Mouse (Mus musculus): Measurements from ENCODE around the gene Zscan21. TPM values are rescaled to one million over a fixed set of nuclear protein-coding genes. Genes with fewer than 3 reads are reported as not detected.

The Zscan21 gene
- polyA plus RNA-seq, 1 experiment from 2014 or later = 110 TPM

DNA sequence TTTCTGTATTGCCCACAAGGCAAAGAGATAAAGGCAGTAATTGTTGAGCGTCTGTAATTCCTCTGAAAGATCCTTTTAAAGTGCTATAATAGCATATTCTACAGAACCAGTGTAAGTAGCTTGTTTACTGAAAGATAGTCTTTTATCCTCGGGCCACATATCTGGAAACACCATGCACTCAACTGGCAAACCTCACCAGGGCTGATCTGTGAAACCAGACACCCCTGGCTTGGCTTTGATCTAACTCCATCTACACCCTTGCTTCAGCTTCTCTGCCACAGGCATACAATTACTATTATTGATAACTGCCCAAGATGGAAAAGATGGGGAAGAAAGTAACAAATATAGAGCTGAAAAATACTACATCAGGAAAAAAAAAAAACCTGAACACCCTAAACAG is 32.2 kb upstream of the Zscan21 start:
- Histone ChIP-seq H3K9me3 (ENCODE audit: control insufficient read depth, low read length) (no peaks in the 10 kb centered on the region), H3K27ac (ENCODE audit: low read depth, low read length) (no peak overlapping the region), H3K4me2 (replicated peaks; ENCODE audit: low read depth, low read length) (peak overlapping the region; percentile 8; the same call in 1 of the 2 replicates), H3K4me1 (replicated peaks; ENCODE audit: control insufficient read depth, insufficient read depth, low read length) (no peaks in the 10 kb centered on the region), H3K36me3 (ENCODE audit: control insufficient read depth, insufficient read depth, low read length) (no peaks in the 10 kb centered on the region), H3K9ac (ENCODE audit: low read depth, low read length) (0 out of 2 replicates have a peak overlapping the region, but pooled peaks have one; percentile 1), H3K27me3 (ENCODE audit: control insufficient read depth, insufficient read depth, low read length) (no peaks in the 10 kb centered on the region), H3K4me3 (ENCODE audit: low read depth, low read length) (no peak overlapping the region)
- WGBS = 73% methylated on average over 2 of the region's 2 CpGs
- DNase-seq (ENCODE audit: low spot score) (peak; percentile 21), ATAC-seq (ENCODE audit: low FRiP score) (peak; percentile 44)

DNA sequence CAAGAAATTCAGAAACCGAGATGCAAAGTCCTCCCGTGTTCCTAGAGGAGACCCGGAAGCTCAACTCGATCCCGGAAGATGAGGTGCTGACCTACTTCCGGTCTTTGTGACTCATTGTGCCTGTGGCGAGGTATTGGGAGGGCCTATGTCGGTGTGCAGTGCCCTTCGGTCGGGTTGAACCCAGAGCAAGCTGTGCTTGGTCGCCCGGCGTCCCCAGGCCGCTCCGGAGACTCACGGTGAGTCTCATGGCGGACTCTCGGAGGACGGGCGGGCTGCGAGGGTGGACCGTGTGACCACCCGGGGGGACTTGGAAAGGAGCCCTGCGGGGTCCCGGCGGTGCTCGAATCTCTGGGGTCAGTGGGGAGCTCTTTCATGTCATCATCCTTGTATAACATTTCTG is 31.7 kb upstream of the Zscan21 start, which contains the start of gene Zkscan1:
Gene Zkscan1, plus strand, starts transcription at position 89 of the 400 bp plus-strand sequence.
- ATAC-seq (ENCODE audit: low FRiP score) = peak; percentile 93
- no peaks in the 10 kb centered on the region for H3K4me1 ChIP-seq (replicated peaks; ENCODE audit: control insufficient read depth, insufficient read depth, low read length)
- H3K4me3 ChIP-seq (ENCODE audit: low read depth, low read length) = peak within 1 kb of the TSS; percentile 80
- H3K9me3 ChIP-seq (ENCODE audit: control insufficient read depth, low read length) = no peaks in the 10 kb centered on the region
- H3K27ac ChIP-seq (ENCODE audit: low read depth, low read length) = peak within 1 kb of the TSS; percentile 70; the same call in 1 of the 2 replicates
- no peaks in the 10 kb centered on the region for H3K27me3 ChIP-seq (ENCODE audit: control insufficient read depth, insufficient read depth, low read length)
- H3K4me2 ChIP-seq (replicated peaks; ENCODE audit: low read depth, low read length) = peak within 1 kb of the TSS; percentile 58
- under 1% methylated on average over 27 of the region's 27 CpGs for whole genome bisulfite sequencing
- DNase-seq (ENCODE audit: low spot score) = peak; percentile 92
- no peaks in the 10 kb centered on the region for H3K36me3 ChIP-seq (ENCODE audit: control insufficient read depth, insufficient read depth, low read length)
- H3K9ac ChIP-seq (ENCODE audit: low read depth, low read length) = peak within 1 kb of the TSS; percentile 94

DNA sequence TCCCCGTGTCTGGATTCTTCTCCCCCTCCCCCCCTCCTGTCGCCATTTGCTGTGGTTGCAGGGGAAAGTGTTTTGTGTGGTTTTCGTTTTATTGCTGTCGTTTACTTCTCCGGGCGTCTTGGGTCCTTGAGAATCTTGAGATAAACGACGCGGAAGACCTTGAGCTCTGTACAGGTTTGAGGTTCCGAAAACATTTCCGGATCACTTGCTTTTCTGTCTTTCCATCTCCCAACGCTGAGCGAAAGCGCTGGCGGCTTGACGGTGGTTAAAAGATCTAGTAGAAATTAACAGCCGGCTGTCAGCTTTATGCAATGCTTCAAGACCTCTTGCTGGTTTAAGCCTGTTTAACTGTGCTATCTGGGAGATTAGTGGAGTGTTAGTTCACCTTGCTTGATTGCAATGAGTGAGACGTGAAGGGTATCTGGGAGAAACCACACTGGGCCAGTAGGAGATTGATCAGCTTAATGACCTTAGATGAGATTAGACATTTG is 31.2 kb upstream of the Zscan21 start:
- under 1% methylated on average over 18 of the region's 18 CpGs for WGBS
- no peaks in the 10 kb centered on the region for H3K4me1 ChIP-seq (replicated peaks; ENCODE audit: control insufficient read depth, insufficient read depth, low read length)
- no peaks in the 10 kb centered on the region for H3K9me3 ChIP-seq (ENCODE audit: control insufficient read depth, low read length)
- H3K27ac ChIP-seq (ENCODE audit: low read depth, low read length) = peak overlapping the region; percentile 70; the same call in 1 of the 2 replicates
- peak overlapping the region; percentile 94 for H3K9ac ChIP-seq (ENCODE audit: low read depth, low read length)
- peak overlapping the region; percentile 80 for H3K4me3 ChIP-seq (ENCODE audit: low read depth, low read length)
- DNase-seq (ENCODE audit: low spot score) (peak; percentile 56), ATAC-seq (ENCODE audit: low FRiP score) (0 out of 2 replicates have a peak, but pooled peaks have one; percentile 28)
- no peaks in the 10 kb centered on the region for H3K27me3 ChIP-seq (ENCODE audit: control insufficient read depth, insufficient read depth, low read length)
- no peaks in the 10 kb centered on the region for H3K36me3 ChIP-seq (ENCODE audit: control insufficient read depth, insufficient read depth, low read length)
- H3K4me2 ChIP-seq (replicated peaks; ENCODE audit: low read depth, low read length) = peak overlapping the region; percentile 58

DNA sequence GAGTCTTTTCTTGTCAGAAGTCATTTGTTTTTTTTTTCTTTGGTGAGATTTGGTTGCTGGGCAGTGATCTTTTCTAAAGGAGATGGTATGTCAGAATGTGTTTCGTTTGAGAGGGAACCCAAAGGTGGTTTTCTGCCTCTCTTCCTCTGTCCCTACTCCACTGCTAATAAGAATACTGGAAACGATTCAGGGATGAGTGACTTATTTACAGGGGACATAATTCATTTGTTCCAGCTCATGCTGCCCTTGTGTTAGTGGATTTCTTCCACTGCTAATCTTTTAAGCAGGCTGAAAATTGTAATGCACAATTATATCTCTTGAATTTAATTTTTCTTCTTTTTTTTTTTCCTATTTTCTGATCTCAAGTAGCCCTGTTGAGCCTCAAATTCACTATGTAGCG is 29.9 kb upstream of the Zscan21 start:
- H3K27ac ChIP-seq (ENCODE audit: low read depth, low read length) = no peak overlapping the region
- peak overlapping the region; percentile 58; the same call in 1 of the 2 replicates for H3K4me2 ChIP-seq (replicated peaks; ENCODE audit: low read depth, low read length)
- no peaks in the 10 kb centered on the region for H3K36me3 ChIP-seq (ENCODE audit: control insufficient read depth, insufficient read depth, low read length)
- no peaks in the 10 kb centered on the region for H3K4me1 ChIP-seq (replicated peaks; ENCODE audit: control insufficient read depth, insufficient read depth, low read length)
- no peaks in the 10 kb centered on the region for H3K27me3 ChIP-seq (ENCODE audit: control insufficient read depth, insufficient read depth, low read length)
- DNase-seq (ENCODE audit: low spot score) = no peak
- no peak for ATAC-seq (ENCODE audit: low FRiP score)
- no peak overlapping the region; the same call in 1 of the 2 replicates for H3K4me3 ChIP-seq (ENCODE audit: low read depth, low read length)
- no peaks in the 10 kb centered on the region for H3K9me3 ChIP-seq (ENCODE audit: control insufficient read depth, low read length)
- H3K9ac ChIP-seq (ENCODE audit: low read depth, low read length) = no peak overlapping the region
- WGBS = 88% methylated on average over 3 of the region's 3 CpGs

DNA sequence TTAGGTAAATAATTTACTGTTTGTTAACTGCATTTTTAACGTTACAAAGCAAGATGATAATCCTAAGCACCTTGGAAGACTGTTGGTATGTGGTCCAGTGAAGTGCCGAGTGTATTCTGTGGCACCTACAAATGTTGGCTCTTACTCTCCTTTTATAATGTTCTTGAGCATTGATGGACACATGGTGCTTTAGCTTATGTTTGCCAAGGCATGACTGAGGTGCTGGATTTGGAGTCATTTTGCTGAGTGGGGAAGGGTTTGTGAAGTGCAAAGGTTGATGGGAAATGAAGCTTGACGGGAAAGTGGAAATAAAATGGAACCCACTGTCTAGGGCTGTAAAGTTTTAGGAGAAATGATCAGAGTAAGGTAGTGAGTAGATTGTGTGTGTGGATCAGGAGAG is 28.3 kb upstream of the Zscan21 start:
- WGBS = 95% methylated on average over 3 of the region's 3 CpGs
- no peak overlapping the region for H3K4me3 ChIP-seq (ENCODE audit: low read depth, low read length)
- no peaks in the 10 kb centered on the region for H3K4me1 ChIP-seq (replicated peaks; ENCODE audit: control insufficient read depth, insufficient read depth, low read length)
- no peak overlapping the region for H3K27ac ChIP-seq (ENCODE audit: low read depth, low read length)
- DNase-seq (ENCODE audit: low spot score) (no peak), ATAC-seq (ENCODE audit: low FRiP score) (no peak)
- no peak overlapping the region for H3K4me2 ChIP-seq (replicated peaks; ENCODE audit: low read depth, low read length)
- H3K9me3 ChIP-seq (ENCODE audit: control insufficient read depth, low read length) = no peaks in the 10 kb centered on the region
- no peak overlapping the region for H3K9ac ChIP-seq (ENCODE audit: low read depth, low read length)
- no peaks in the 10 kb centered on the region for H3K27me3 ChIP-seq (ENCODE audit: control insufficient read depth, insufficient read depth, low read length)
- H3K36me3 ChIP-seq (ENCODE audit: control insufficient read depth, insufficient read depth, low read length) = no peaks in the 10 kb centered on the region

DNA sequence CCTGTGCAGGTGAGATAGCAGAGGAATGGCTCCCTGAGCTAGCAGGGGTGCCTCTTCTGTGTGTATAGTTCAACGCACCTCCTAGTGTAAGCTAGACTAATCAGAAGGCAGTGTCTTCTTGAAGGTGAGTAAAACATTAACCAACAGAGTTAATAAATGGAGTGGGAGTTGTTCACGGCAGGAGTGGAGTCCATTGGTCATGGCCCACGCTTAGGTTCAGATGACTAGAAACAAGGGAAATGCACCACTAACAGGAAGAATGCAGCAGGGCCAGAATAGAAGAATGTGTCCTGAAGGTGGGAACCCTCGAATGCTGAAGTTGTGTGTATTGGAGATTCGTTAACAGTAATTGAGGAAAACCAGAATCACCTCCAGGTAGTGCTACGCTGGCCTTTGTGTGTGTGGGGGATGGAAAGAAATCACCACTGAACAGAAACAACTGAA is 27.6 kb upstream of the Zscan21 start:
- H3K9ac ChIP-seq (ENCODE audit: low read depth, low read length) = no peak overlapping the region
- no peak overlapping the region for H3K4me3 ChIP-seq (ENCODE audit: low read depth, low read length)
- ATAC-seq (ENCODE audit: low FRiP score) (no peak), DNase-seq (ENCODE audit: low spot score) (no peak)
- no peaks in the 10 kb centered on the region for H3K4me1 ChIP-seq (replicated peaks; ENCODE audit: control insufficient read depth, insufficient read depth, low read length)
- no peaks in the 10 kb centered on the region for H3K27me3 ChIP-seq (ENCODE audit: control insufficient read depth, insufficient read depth, low read length)
- no peaks in the 10 kb centered on the region for H3K9me3 ChIP-seq (ENCODE audit: control insufficient read depth, low read length)
- H3K27ac ChIP-seq (ENCODE audit: low read depth, low read length) = no peak overlapping the region
- H3K36me3 ChIP-seq (ENCODE audit: control insufficient read depth, insufficient read depth, low read length) = no peaks in the 10 kb centered on the region
- H3K4me2 ChIP-seq (replicated peaks; ENCODE audit: low read depth, low read length) = no peak overlapping the region
- 88% methylated on average over 6 of the region's 6 CpGs for WGBS

DNA sequence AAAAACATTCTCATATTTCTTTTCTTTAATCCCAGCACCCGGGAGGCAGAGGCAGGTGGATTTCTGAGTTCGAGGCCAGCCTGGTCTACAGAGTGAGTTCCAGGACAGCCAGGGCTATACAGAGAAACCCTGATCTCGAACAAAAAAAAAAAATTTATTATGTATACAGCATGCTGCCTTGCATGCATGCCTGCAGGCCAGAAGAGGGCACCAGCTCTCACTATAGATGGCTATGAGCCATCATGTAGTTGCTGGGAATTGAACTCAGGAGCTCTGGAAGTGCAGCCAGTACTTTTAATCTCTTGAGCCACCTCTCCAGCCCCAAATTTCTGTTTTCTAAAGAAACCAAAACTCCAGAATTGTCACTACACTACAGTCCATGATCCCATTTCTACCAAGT is 26.4 kb upstream of the Zscan21 start:
- H3K4me1 ChIP-seq (replicated peaks; ENCODE audit: control insufficient read depth, insufficient read depth, low read length) = no peaks in the 10 kb centered on the region
- 84% methylated on average over 3 of the region's 3 CpGs for WGBS
- H3K9ac ChIP-seq (ENCODE audit: low read depth, low read length) = no peak overlapping the region
- DNase-seq (ENCODE audit: low spot score) (peak; percentile 18), ATAC-seq (ENCODE audit: low FRiP score) (no peak)
- no peak overlapping the region for H3K4me2 ChIP-seq (replicated peaks; ENCODE audit: low read depth, low read length)
- no peak overlapping the region for H3K27ac ChIP-seq (ENCODE audit: low read depth, low read length)
- H3K36me3 ChIP-seq (ENCODE audit: control insufficient read depth, insufficient read depth, low read length) = no peaks in the 10 kb centered on the region
- H3K9me3 ChIP-seq (ENCODE audit: control insufficient read depth, low read length) = no peaks in the 10 kb centered on the region
- H3K27me3 ChIP-seq (ENCODE audit: control insufficient read depth, insufficient read depth, low read length) = no peaks in the 10 kb centered on the region
- no peak overlapping the region for H3K4me3 ChIP-seq (ENCODE audit: low read depth, low read length)

DNA sequence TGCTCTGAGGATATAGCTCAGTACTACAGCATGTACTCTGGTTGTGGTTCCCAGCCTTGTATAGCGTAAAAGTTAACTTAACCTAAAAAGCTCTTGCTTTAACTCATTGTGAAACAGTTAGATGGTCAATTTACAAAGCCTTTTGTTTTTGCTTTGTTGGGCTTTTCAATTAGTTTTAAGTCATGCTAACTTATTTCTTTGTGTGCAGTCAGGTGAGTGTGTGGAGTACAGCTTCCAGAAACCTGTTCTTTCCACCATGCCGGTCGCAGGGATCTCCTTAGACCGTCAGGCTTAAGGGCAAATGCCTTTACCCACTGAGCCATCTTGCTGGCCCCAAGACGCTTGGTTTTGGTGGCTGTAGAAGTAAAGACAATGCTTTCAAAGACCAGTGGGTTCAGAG is 26.0 kb upstream of the Zscan21 start:
- Histone ChIP-seq H3K4me2 (replicated peaks; ENCODE audit: low read depth, low read length) (no peak overlapping the region), H3K36me3 (ENCODE audit: control insufficient read depth, insufficient read depth, low read length) (peaks cover 1% of the 10 kb centered on the region; the same call in 1 of the 2 replicates), H3K4me1 (replicated peaks; ENCODE audit: control insufficient read depth, insufficient read depth, low read length) (no peaks in the 10 kb centered on the region), H3K27me3 (ENCODE audit: control insufficient read depth, insufficient read depth, low read length) (no peaks in the 10 kb centered on the region), H3K9ac (ENCODE audit: low read depth, low read length) (no peak overlapping the region), H3K27ac (ENCODE audit: low read depth, low read length) (no peak overlapping the region), H3K4me3 (ENCODE audit: low read depth, low read length) (no peak overlapping the region), H3K9me3 (ENCODE audit: control insufficient read depth, low read length) (no peaks in the 10 kb centered on the region)
- 91% methylated on average over 5 of the region's 5 CpGs for WGBS
- ATAC-seq (ENCODE audit: low FRiP score) (no peak), DNase-seq (ENCODE audit: low spot score) (no peak)

DNA sequence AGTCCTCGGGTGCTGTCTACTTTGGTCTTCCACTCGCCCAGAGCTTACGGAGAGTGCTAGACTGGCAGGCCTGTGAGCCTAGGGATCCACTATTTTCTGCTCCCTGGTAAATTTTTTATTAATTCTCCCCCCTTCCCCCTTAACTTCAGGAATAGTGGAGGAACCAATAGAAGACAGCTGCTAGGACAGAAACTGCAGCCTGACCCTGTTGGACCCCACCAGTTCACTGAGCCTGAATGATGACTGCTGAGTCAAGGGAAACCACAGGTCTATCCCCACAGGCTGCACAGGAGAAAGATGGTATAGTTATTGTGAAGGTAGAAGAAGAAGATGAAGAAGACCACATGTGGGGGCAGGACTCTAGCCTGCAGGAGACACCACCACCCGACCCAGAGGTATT is 23.9 kb upstream of the Zscan21 start:
- Histone ChIP-seq H3K36me3 (ENCODE audit: control insufficient read depth, insufficient read depth, low read length) (peaks cover 8% of the 10 kb centered on the region; the same call in 1 of the 2 replicates), H3K4me2 (replicated peaks; ENCODE audit: low read depth, low read length) (no peak overlapping the region), H3K4me1 (replicated peaks; ENCODE audit: control insufficient read depth, insufficient read depth, low read length) (no peaks in the 10 kb centered on the region), H3K9ac (ENCODE audit: low read depth, low read length) (no peak overlapping the region), H3K27ac (ENCODE audit: low read depth, low read length) (no peak overlapping the region), H3K27me3 (ENCODE audit: control insufficient read depth, insufficient read depth, low read length) (no peaks in the 10 kb centered on the region), H3K4me3 (ENCODE audit: low read depth, low read length) (no peak overlapping the region), H3K9me3 (ENCODE audit: control insufficient read depth, low read length) (no peaks in the 10 kb centered on the region)
- ATAC-seq (ENCODE audit: low FRiP score) (no peak), DNase-seq (ENCODE audit: low spot score) (no peak)
- 93% methylated on average over 4 of the region's 4 CpGs for WGBS

Measured in hindbrain, embryonic 11.5 days (tissue).